Mouse (Mus musculus) intestine, embryonic 16.5 days (tissue): ENCODE measurements around the gene Cldn11. TPM values are rescaled to one million over a fixed set of nuclear protein-coding genes. Genes with fewer than 3 reads are reported as not detected.

Experiments
- polyA plus RNA-seq: library from polyadenylated mRNA; unstranded; fragments of >200 nt; fragmentation: Nextera tagmentation; extraction: Ambion mirVana; gene quantifications from 2 replicates; pipeline ENCODE4 v1.2.1, GENCODE M21; 2015

Cldn11 gene
- polyA plus RNA-seq, 1 experiment from 2014 or later = 5.2 TPM

Other genes starting within 250 kb of the Cldn11 start
- gene Phc3, start 180.5 kb upstream of the Cldn11 start, polyA plus RNA-seq = 4.2 and 4.5 TPM in 2 replicates
- gene Prkci, start 154.2 kb upstream of the Cldn11 start, polyA plus RNA-seq = 24.6 and 29.1 TPM in 2 replicates
- gene Skil, start 54.9 kb upstream of the Cldn11 start, polyA plus RNA-seq = 14.2 and 15.9 TPM in 2 replicates
- gene Slc7a14, start 160.5 kb downstream of the Cldn11 start, polyA plus RNA-seq = 0.59 and 0.60 TPM in 2 replicates